Mouse (Mus musculus): ENCODE results near the gene Grik4. TPM values are rescaled to one million over a fixed set of nuclear protein-coding genes. Genes with fewer than 3 reads are reported as not detected.

The Grik4 gene
- polyA plus RNA-seq, 1 experiment from 2014 or later = 1.1 TPM

Small RNAs within 50 kb of the gene (microRNA-seq; reads per million reads assigned to microRNA genes)
- gene Gm27509 = not detected

Other genes starting within 250 kb of the Grik4 start
- gene Arhgef12, start 162.7 kb upstream of the Grik4 start, polyA plus RNA-seq (2015; fragmentation: Nextera tagmentation; extraction: Ambion mirVana) = 5.2 and 5.6 TPM in 2 replicates
- 3.3 and 3.4 TPM in 2 replicates for gene Tmem136, start 172.1 kb upstream of the Grik4 start, polyA plus RNA-seq (2015; fragmentation: Nextera tagmentation; extraction: Ambion mirVana)